Mouse (Mus musculus): ENCODE data around the gene Gm38431.
"Not testable (repeated sequence)": the region's sequence is repeated elsewhere in the genome, so short reads cannot be mapped to it uniquely, and the experiment has no call there.

Gm38431 gene

DNA sequence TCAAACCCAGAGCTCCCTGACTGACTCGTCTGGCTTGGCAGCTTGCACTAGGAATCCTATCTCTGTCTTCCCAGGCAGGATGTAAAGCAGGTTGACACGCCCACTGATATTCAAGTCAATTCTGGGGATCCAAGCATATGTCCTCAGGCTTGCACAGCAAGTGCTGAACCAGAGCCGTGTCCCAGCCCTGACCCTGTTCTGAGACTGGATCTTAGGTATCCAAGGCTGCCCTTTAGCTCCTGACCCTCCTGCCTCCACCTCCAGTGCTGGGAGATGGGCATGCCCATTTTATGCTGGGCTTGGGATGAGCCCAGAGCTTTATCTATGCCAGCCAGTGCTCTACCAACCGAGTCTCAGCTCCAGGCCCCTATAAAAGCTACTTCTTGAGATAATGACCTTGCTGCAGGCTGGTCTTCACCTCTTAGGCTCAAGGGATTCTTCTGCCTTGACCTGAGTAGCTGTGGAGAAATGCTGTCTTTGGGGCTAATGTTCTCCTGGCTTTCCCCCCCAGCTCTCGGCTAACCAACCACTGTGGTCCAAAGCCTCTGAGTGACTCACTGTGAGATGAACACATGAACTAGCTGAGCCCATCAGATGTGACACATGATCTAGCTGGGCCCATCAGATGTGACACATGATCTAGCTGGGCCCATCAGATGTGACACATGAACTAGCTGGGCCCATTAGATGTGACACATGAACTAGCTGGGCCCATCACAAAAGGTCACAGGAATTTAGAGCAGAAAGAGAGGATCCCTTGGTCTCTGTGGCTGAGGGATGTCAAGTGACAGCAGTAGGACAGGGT, 14.2 kb upstream of the Gm38431 start:
- DNase-seq (ENCODE audit: low spot score) = no peak

GRCm38 (mm10) chr9:21104814-21105213, 13.0 kb upstream of the Gm38431 start:
- no peak for DNase-seq (ENCODE audit: low spot score)

DNA sequence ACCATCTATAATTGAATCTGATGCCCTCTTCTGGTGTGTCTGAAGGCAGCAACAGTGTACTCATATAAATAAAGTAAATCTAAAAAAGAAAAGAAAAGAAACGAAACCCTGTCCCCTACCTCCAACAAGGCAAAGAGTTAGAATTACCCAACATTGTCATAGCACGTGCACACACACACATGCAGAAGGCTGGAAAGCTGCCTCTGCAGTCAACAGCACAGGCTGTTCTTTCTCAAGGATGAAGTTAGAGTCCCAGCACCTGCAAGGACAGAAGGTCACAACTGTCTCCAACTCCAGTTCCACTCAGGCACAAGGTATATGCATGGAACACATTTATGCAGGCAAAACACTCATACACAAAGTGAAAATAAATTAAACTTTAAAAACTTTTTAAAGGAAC, 10.3 kb upstream of the Gm38431 start:
- no peak for DNase-seq (ENCODE audit: low spot score)

DNA sequence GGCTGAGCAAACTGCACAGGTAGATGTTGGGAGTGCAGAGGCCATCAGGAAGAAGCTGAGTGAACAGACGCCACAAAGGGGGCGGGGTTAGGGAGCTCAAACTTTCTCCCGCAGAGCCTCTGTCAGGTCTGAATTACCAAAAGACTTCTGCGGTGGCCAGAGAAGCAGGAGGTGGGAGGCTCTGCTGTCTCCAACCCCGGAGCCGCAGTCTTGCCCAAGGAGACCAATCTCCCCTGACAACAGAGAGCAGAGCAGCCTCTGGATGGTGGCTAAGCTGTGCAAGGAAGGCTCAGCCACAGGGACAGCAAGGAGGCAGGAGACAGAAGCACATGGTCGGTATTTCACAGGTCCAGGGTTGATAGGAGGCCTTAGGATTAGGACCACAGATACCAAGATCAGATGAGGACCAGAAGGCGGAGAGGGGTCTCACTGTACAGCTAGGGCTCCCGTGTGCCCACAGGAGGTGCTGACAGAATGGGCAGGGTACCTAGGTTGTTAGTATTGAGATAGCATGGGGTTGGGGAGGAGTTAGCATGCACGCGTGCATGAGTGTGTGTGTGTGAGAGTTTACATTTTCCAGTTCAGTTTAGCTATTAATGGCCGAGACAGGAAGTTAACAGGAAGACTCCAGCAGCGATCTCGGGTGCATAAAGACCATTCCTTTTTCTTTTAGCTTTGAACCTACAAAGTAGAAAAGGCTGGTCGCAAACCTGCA, 8.8 kb upstream of the Gm38431 start:
- DNase-seq (ENCODE audit: low spot score) = no peak

- no peak for DNase-seq (ENCODE audit: low spot score)
Measured at GRCm38 (mm10) chr9:21097793-21098192, 6.0 kb upstream of the Gm38431 start.

- DNase-seq (ENCODE audit: low spot score) = no peak
Measured at GRCm38 (mm10) chr9:21095958-21096357, 4.2 kb upstream of the Gm38431 start.

GRCm38 (mm10) chr9:21093423-21093822, 1.6 kb upstream of the Gm38431 start:
- DNase-seq (ENCODE audit: low spot score) = no peak

DNA sequence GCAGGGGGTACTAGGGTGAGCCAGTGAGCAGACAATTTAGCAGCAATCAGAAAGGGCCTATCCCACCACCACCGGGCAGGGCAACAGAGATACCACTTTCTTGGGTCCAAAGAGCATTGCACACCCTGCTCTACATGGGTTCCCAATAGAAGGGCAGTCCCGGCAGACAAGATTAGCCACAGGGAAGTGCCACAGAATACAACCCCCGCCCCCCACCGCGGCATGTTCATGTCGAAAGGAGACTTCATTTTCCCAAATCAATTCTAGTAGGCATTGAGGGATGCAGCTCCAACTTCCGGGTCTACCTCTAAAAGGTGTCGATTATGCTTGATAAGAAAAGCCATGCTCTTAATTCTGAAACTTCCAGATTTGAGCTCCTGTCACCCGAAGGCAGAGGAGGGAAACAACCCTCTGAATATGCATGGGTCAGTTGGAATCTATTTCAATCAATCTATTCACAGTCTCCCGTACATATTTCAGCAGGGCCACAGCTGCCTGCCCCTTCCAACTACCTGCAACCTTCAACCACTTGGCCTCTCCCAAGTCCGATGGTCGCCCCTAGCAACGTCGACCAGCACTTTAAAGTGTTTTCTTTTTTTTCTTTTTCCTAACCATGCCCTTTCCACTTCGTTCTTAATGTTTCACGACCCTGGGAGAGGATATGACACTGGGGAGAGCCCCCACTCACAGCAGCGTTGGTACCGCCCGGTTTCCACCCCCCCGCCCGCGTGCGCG, 658 bp downstream of the Gm38431 start:
- no peak for DNase-seq (ENCODE audit: low spot score)

DNA sequence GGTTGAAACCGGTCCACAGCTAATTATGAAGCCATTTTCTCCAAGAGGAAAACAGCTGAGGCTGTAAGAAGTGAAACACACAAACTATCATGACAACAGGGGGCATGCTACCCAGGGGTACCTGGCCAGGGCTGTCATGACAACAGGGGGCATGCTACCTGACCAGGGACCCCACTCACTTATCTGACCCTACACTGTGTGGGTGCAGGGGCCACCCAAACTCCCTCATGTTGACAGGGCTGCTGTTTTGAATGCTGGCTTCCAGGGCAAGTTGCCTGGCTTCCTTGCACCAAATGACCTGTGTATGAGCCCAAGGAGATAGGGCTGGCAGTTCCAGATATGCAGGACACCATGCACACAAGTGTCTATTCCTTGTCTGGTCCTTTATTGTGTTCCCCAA, 1.3 kb downstream of the Gm38431 start:
- no peak for DNase-seq (ENCODE audit: low spot score)

DNA sequence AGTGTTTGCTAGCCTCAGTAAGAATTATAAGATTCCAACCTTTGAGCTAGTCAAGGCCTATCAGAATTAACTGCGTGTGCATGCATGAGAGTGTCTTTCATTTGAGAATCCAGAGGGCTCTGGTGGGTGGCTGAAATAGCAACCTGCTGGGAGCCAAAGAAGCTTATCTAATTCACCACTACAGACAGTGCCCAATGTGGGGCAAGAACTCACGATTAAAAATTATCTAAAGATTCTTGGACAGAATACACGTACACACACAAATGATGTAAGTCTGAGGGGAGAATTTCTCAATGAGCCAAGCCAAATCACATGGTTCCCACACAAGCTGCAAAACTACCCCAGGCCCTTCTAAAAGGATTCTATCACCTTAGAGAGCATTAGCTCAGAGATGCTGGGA, 8.5 kb downstream of the Gm38431 start:
- DNase-seq (ENCODE audit: low spot score) = no peak

DNA sequence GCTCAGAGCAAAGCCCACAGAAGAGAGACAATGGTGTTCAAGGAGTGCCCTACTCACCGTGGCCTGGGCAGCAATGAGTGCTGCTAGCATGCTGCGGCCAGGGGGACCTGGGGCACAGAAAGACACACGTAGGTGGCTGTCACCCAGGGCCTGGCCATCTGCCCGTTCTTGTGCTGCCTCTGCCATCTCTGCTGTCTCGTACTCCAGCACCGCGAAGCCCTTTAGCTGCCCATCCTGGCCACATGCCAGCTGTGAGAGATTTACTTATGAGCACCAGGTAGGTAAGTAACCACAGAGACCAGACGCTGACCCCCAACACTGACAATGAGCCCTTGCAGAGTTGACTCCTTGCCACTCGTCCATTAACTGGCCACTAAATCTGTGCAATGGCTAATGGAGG, 10.7 kb downstream of the Gm38431 start:
- DNase-seq (ENCODE audit: low spot score) = no peak

GRCm38 (mm10) chr9:21075625-21076024, 16.2 kb downstream of the Gm38431 start:
- no peak for DNase-seq (ENCODE audit: low spot score)

GRCm38 (mm10) chr9:21074173-21074572, 17.6 kb downstream of the Gm38431 start:
- no peak for DNase-seq (ENCODE audit: low spot score)

GRCm38 (mm10) chr9:21073044-21073840, 18.6 kb downstream of the Gm38431 start, which contains the start of the genes Gm49373 and Fdx1l:
Gm49373 (minus strand) TSS chr9:21073096.
Fdx1l (minus strand) TSS chr9:21073614.
- peak; percentile 86 for DNase-seq (ENCODE audit: low spot score)

GRCm38 (mm10) chr9:21072641-21073040, 19.2 kb downstream of the Gm38431 start:
- no peak for DNase-seq (ENCODE audit: low spot score)

DNA sequence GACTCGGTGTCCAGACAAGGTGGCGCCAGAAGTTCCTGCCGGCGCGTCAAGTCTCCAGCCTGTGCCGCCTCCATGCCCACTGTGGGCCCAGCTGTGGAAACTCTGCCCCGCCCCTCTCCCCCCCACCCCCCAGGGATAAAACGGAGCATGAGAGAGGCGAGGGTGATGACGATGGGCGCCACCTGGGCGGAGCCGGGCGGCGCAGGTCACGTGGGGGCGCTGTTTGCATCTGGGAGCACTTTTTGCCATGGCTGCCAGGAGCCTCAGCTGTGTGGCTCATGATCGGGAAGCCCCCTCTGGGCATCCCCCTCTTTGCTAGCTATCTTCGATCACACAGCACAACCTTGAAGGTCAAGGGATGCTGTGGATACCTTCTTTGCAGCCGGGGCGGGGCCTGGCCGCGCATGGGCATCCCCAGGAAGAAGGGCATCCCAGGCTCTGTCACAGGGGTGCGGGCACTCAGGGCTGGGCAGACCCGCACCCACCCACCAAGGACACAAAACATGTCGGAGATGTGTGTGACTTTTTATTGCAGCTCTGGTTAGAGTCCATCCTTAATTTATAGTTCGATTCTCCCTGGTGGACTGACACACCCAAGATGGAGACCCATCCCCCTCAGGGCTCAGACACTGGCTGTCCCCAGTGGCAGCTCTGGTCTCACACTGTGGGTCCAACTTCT, 24.7 kb downstream of the Gm38431 start, which contains the start of gene Zglp1:
TSS of gene Zglp1 (minus strand) at position 88 of the 679 bp plus-strand sequence.
- DNase-seq (ENCODE audit: low spot score) = no peak

DNA sequence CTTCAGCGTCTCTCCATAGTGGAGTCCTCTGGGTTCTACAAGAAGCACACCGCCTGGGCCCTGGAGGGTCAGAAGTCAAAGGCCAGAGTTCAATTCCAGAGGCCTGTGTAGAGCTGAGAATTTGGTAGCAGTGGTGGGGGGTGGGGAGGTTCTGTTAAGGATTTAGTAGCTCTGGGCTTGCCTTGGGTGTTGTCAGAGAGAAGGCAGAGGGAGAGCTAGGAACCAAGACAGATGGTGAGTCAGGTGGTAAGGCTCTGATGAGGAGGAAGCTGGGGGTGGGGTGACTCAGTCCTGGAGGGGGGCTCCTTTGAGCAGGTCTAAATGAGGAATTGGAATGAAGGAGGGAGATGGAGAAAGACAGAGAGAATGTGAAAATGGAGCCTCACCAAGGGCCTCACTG, 28.9 kb downstream of the Gm38431 start:
- DNase-seq (ENCODE audit: low spot score) = no peak

DNA sequence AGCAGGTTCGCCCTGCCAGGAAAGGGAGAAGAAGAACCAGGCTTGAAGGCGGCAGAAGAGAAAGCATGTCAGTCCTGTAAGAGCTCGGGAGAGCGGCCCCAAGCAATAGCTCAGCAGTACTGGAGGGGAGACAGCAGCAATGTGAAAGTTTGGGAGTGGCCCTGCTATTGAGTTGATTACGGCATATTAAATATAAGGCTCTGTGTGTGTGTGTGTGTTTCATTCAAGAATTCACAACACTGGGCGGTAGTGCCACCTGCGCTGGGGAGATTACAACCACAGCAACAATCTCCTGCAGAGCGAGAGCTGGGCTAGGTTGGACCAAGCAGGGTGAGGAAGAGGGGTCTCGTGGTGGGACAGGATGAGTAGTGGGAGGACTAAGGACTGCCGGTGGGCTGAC, 40.2 kb downstream of the Gm38431 start:
- no peak for DNase-seq (ENCODE audit: low spot score)

DNA sequence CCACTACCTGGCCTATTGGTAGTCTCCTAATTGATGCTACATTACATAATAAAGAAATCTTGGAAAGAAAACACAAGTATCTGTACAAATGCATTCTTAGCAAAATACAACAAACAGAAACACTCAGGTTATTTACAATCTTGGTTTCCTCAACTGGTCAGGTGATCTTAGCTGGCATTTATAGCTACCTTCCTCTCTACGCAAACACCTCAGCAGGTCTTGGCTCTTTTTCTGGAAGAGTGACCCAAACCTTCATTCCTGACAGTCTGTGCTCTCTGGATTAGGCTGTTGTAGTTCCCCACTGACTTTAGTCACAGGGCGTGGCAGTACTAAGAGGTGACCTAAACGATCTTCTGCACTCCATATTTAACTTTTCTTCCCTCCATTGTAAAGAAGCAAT, 46.6 kb downstream of the Gm38431 start:
- no peak for DNase-seq (ENCODE audit: low spot score)

- not testable (repeated sequence) for DNase-seq (ENCODE audit: low spot score)
Measured at GRCm38 (mm10) chr9:21044785-21045184, 47.0 kb downstream of the Gm38431 start.

- no peak for DNase-seq (ENCODE audit: low spot score)
Measured at GRCm38 (mm10) chr9:21043563-21043962, 48.2 kb downstream of the Gm38431 start.

All from ovary, postnatal 36 days (tissue).